Mouse (Mus musculus) kidney, postnatal 10 days (tissue): ENCODE measurements around the gene Coq2.

ENCODE experiments used
- DNase-seq: peaks from one replicate; pipeline ENCODE4 v3.0.0; 2021; ENCODE audit warnings: mixed read lengths

The Coq2 gene

DNA sequence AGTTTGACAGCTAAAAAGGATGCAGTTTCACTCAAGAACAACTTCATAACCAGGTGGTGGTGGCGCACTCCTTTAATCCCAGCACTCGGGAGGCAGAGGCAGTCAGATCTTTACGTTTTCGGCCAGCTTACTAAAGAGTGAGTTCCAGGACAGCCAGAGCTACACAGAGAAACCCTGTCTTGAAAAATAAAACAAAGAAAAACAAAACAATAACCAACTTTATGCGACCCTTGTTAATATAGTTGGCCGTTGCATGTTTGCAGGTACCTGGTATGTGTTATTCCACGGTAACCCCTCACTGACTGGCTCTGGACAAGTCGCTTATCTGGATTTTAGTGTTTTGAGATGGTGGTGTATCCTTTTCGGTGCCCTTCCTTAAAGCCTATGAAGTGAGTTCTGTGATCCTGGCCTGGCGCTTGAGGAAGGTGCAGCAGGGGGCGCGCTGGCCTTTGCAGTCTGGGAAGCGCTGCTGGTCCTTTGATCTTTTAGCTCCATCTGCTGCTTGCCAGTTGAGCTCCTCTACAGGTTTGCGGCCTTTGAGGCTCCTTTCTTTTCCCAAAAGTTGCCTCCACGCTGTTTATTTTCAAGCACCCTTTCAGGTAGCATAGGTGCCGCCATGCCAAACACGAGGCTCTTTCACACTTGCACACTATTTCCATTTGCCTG lies at the start of gene Coq2:
Gene Coq2 (minus strand): TSS at position 430 of the 666 bp plus-strand sequence.
- peak; percentile 92 for DNase-seq

DNA sequence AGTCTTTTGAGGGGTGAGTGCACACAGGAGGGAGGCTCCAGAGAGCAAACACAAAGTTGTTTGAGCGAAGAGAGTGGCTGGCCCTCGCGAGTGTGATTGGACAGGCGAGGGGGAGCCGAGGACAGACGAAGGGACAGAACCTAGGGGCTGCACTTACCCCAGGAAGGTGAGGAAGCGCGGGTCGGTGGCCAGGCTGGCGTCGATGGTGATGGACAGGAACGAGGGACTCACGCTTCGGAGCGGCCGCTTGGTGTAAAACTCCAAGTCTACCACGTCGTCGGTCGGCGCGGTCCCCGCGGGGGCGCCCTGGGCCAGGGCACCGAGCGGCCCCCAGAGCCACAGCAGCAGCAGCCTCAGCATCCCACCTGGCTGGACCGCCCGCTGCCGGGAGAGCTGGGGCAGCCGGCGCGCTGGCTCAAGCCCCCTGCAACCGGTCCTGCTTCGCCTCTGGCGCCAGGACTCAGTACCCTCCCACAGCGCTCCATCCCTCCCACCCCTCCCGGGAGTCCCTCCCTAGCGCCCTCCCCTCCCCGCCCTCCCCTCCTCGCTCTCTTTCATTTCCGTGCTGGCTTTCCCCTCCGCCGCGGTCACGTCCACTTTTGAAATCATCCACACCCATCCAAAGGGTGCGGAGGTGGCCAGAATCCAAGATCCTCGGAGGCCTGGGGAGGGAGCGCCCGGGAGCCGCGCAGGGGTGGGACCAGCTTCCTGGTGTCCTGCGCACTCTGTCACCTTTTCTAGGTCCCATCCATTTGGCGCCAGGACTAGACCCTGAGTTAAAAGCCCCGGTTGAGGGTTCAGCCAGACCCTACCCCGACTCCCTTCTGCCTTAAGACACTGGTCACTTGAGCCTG lies 44.5 kb upstream of the Coq2 start, which contains the start of gene Hpse:
Gene Hpse (minus strand): TSS at position 482 of the 854 bp plus-strand sequence.
- DNase-seq, result peak; percentile 49

DNA sequence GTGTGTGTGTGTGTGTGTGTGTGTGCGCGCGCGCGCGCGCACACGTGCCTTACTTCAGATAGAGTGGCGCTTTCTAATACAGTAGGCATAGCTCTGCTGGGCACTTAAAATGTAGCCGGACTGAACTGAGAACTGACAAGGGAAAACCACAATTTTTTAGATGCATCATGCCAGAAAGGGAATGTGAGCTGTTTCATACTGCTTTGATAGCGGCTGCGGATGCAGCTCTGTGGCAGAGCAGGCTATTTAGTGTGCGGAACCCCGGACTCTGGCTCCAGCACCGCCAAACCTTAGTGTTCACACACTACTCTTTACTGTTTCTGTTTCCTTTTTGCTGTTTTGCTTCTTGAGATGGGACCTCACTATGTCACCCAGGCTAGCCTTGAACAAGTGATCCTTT lies 41.8 kb upstream of the Coq2 start:
- DNase-seq, result no peak

DNA sequence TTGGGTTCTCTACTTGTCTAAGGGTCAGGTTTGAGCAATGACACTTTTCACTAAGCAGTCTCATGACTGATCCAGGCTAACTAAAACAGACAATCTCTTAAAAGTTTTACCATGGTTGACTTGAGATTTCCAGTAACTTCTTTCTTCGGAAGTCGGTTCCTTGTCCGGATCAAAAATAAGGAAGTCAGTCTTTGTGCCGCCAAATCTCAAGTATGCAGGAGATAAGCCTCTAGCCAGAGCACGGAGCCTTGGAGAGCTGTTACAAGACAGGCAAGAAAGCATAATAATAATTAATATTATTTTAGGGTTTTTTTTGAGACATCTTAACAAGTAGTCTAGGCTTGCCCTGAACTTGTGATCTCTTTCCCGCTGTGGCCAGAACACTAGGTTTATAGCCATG lies 36.3 kb upstream of the Coq2 start:
- DNase-seq, result no peak

DNA sequence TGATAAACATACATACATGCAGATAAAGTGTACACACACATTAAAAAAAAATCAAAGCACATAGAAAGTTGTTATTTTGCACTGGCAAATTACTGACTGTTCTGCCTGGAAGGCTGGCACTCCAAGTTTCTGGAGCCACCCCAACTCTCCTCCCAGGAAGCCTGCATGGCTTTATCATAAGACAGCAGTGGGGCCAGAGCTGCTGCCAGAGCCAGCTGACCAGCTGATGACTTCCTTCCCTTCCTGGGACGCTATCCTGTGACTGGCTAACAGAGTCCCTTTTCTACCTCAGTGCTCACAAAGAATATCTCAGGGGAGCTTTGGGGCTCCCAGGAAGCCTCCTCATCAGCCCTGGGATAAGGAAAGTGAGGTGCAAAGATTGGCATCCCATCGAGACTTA lies 35.1 kb upstream of the Coq2 start:
- DNase-seq, result no peak

DNA sequence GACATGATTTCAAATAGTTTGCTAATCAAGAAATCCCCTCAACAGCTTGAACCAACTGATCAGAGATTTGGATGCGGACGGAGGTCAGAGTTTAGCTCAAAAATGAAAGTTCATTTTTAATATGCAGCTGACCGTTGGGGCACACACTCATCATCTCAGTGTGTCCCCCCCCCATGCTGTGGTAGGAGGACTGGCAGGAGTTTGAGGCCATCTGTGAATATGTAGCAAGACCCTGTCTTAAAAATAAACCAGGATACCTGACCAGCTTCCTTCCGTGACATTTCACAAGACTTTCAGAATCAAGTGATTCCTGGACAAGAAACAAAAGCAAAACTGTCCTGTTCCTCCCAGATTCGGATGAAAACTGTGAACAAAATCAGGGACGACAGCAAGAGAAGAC lies 34.1 kb upstream of the Coq2 start:
- no peak for DNase-seq

DNA sequence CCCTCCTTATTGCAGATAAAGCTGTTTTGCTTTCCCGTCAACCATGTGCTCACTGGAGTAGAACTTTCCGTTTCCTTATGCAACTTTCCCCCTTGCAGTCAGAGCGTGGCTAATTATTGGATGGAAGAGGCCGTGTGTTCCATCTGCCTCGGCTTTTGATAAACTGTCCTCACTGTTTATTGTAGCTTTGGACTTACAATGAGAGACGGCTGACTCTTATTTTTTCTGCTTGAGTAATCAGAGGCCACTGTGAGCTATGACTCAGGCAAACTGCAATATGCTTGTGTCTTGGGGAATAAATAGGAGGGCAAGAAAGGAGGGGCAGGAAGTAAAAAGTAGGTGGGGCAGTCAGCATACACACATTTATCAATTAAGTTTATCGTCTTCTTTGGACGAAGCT lies 31.7 kb upstream of the Coq2 start:
- DNase-seq, result no peak

DNA sequence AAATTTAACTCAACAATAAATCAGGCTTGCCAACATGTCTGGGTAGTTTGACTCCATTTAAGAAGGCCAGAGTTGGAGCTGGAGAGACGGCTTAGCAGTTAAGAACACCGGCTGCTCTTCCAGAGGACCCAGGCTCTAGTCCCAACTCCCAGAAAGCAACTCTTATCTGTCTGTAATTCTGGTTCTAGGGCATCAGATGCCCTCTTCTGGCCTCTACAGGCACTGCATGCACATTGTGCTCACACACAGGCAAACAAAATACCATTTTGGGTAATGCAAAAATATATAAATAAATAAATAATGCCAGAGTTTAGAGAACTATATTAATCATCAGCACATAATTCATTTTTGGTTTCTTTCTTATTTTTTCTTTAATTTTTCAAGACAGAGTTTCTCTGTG lies 29.3 kb upstream of the Coq2 start:
- no peak for DNase-seq

DNA sequence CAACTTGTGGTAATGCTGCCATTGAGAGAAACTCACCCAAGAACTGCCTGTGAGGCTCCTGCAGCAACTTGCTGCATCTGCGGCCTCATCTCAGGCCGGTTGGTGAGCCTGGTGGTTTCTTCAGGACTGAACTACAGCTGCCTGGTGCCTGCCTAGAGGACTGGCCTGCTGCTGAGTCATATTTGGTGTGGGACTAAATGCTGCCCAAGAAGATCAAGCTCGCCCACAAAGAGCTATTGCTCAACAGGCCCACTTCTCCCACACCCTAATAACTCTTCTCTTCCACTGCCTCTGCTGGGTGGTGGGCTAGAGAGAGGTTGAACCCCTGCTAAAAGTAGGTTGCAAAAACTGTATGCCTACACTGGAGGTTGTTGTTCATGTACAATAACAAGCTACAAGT lies 27.4 kb upstream of the Coq2 start:
- no peak for DNase-seq

DNA sequence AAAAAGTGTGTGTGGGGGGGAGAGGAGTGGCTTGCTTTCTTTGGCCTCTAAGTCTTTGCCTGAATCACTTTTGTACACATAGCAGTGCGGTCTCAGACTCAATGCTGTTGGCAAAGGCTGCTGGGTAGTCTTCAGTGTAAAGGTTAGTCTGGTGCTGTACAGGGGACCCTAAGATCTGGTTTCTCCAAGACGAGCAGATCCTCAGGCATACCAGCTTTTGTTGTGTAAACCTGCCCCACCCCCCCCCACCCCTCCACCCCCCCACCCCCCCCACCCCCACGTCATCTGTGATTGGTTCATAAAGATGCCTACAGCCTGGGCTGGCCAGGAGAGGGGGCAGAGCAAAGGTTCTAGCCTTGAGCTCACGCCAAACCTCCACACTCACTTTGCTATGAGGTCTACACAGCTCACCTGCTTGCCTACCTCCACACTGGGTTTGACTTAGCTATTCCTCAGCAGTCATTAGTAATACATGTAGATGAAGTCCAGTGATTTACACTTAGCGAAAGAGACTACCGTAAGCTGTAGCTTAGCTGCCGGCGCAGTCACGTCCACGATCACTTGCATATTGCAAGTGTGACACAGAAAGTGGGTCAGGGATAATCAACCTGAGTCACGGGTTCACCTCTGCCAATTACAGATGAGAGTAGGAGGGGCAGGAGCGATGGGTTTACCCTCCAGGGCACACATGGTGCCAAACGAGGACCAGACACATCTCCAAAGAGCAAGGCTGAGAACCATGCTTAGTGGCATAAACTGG lies 26.1 kb upstream of the Coq2 start:
- DNase-seq, result no peak

DNA sequence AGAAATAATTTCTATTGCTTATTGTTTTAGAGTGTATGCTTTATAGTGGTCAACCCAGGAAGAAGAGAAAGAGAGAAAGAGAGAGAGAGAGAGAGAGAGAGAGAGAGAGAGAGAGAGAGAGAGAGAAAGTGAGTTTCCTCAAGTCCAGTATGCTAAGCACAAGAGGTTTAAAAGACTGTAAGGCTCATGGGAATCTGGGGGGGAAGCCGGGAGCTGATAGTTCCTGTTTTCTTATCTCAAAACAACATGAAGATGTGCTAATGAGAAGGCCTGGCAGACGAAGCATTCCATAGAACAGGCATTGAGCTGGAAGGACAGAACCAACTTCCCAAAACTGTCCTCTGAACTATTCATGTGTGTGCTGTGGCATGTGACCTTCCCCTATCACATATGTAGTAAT lies 22.9 kb upstream of the Coq2 start:
- DNase-seq, result no peak

DNA sequence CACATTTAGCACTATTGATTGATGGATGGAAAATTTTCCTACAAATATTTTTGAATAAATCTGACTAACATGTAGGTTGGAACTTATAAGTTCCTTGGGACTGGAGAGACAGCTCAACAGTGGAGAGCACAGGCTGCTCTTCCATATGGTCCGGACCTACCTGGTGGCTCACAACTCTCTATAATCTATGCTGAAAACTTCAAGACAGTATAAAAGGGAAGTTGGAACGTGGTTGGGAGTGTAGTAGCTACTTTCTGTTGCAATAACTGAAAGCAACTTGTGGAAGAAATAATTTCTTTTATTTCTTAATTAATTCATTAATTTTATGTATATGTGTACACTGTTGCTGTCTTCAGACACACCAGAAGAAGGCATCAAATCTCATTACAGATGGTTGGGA lies 22.5 kb upstream of the Coq2 start:
- DNase-seq, result no peak

DNA sequence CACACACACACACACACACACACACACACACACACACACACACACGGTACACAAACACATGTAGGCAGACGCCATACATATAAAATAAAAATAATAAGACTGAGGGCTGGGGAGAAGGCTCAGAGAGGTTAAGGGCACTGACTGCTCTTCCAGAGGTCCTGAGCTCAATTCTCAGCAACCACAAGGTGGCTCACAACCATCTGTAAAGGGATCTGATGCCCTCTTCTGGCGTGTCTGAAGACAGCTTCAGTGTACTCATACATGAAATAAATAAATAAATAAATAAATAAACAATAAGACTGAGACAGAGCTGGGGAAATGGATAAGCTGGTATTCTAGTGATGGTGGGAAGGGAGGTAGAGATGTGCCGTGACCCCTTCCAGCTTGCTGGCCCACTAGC lies 10.7 kb upstream of the Coq2 start:
- DNase-seq, result no peak

DNA sequence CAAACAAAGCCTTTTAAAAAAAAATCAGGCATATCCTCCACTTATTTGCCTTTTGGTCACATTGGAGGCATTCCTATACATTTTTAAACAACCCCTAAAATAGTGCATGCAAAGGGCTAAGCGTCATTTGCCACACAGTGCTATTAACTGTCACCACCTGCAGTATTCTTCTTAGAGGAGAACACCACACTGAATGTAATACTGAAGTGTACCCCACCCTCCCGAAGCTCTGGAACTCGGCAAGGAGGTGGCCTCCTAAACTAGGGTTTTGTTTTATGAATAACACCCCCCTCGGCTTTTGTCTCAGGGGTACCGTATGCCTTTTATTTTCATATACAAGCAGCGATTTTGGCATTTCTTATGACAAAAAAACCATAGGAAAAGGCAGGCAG lies 5.6 kb upstream of the Coq2 start:
- DNase-seq, result no peak

DNA sequence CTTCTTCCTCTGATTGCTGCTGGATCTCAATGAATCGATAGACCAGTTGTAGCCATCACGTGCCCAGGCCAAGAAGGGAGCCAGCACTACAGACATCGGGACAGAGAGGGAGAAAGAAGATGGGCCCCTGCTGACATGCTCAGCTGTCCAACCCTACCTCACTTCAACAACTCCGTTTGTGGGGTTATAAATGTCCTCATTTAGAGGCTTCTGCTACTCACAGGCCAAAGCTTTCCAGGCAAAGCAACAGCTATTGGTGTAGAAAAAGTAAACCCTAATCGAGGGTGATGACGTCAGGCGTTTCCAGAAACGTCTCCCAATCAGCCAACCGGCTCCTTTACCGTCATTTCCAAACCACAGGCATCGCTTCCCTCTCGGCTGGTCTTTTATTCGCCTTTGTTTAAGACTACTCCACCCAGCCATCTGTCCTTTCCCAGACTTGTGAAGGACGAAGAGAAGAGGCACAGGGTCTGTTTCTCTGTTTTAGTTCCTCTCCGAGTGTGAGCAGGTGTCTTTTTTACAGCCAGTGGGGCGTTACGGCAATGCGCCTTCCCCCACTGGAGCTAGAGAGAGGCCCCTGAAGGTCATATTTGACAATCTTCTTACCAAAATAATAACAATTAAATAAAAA lies 5.1 kb upstream of the Coq2 start:
- DNase-seq, result no peak

DNA sequence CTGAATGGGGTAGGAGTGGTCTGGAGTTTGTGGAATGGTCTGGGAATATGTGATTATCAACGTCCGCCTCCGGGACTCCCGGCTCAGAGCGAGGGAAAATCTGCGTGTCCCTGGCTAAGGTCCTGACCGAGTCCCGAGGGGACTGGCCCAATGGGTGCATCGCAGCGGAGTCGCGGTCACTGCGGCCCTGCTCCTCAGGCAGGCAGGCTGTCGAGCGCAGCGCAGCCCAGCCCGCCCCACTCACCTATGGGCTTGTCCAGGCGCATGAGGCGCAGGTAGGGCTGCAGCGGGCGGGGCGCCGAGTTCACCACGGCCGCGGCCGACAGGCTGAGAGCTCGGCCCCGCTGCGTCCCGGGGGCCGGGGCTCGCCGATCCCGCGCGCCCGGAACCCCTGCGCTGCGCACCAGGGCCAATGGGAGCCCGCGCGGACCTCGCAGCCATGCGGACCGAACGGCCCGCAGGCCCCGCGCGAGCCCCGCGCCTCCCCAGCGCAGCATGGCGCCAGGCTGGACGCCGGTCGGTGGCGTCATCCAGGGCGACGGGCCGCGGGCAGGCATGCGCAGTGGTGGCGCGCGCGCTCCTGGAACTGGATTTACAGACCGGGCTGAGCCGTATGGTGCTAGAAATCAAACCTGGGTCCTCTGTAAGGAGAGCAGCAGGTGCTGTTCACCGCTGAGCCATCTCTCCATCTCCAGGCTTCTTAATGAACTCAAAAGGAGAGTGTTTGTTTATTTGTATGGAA lies 1.0 kb downstream of the Coq2 start:
- DNase-seq, result peak; percentile 95

DNA sequence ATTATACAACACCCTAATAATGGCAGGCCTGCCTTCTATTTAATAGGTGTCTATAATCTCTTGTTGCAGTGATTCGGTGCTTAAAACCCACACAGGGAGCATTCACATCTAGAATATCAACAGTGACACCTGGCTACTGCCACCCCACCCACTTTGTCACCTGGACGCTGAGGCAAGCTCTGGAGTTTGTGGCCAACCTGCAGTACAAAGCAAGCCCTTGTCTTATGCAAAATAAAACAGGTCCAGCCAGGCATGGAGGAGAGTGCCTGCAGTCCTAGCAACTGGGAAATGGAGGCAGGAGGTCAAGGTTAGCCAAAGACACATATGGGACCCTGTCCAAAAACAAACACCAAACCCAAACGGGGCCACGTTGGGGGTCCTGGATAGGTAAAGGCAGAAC lies 2.5 kb downstream of the Coq2 start:
- no peak for DNase-seq

DNA sequence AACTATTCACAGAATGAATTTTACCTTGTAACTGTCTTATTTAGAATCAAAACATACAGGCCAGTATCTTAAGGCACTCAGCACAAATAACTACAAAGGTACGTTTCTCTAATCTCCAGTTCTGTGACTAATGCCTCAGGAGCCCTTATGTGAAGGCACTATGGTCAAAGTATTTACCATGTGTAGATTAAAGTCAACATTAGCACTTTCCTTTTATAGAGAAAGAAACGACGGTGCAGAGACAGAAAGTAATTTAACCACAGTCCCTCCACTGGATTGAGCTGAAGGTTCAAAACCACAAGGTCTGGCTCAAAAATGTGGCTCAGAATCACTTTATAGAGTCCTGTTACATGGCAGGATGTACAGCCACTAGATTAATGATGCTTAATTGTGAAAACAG lies 3.0 kb downstream of the Coq2 start:
- no peak for DNase-seq

DNA sequence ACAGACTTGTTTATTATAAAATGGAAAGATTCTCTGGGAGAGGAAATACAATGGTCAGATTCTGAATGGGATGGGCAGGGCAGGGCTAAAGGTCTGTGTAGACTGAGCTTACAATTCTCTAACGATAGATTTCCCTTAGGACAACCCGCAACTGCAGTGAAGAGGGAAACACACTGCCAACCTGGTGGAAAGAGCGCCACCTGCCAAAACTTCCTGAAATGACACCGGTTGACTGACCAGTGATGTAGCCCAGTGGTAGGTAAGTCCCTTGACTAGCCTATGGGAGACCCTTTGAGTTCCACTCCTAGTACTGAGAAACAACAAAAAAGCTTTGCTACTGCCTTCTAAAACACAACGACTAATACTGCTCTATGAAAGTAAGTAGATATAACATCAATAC lies 3.5 kb downstream of the Coq2 start:
- peak; percentile 67 for DNase-seq

DNA sequence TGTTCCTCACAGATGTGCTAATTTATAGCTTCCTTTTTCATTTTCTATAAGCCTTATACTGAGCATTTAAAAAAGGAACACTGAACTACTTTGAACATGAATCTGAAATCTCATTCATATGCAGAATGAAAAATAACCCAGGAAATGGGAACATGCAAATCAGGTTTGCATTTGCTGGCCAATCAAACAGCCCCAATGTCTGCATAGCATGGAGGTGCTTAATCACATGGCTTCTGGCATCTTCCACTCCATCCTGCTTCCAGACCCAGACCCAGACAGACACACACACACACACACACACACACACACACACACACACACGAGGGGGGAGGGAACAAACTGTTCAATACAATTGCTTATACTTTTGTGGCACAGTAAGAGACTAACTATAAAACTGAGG lies 8.0 kb downstream of the Coq2 start:
- no peak for DNase-seq

DNA sequence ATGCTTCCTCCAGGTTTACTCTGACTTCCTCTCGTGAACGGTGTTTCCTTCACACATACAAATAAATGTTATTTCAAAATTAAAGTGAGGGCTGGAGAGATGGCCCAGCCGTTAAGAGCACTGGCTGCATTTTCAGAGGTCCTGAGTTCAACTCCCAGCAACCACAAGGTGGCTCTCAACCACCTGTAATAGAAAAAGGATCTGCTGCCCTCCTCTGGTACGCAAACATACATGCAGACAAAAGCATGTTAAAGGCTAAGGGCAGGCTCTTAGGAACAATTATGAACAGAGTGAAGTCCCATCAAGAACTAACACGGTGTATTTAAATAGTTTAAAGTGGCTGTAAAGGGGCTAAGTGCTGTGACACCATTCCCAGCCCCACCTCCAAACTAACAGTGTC lies 11.1 kb downstream of the Coq2 start:
- peak; percentile 65 for DNase-seq

DNA sequence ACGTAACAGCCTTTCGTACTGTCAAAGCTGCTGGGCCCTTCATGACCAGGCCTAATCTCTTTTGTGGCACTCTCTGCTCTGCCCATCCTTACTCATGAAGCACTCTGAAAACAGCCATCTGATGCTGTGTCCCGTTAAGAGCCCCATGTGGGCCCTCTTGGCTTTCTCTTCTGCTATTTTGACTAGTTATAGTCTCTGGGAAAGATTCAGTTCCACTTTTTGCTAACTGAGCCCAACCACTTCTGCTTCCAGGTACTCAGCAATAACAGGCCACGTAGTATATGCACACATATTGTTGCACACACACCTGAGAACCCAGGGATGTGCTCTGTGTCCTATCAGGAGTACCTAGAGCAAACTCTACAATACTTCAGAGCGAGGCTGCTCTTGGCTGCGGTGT lies 11.9 kb downstream of the Coq2 start:
- no peak for DNase-seq

DNA sequence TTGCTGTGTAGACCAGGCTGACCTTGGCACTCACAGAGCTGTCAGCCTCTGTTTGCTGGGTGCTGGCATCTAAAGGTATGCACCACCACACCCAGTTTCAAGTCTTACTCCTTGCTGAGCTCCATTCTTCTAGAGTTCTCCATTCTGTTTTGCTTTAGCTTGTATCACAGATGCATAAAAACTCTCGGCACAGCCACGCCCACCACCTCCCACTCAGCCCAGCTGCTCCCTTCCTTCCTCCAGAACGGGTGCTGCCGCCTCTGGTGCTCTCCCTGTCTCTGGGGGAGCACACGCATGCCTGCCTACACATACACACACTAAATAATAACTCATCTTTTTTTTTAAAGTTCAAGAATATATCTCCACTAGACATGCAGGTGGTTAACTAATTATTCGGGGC lies 16.5 kb downstream of the Coq2 start:
- DNase-seq, result no peak
